19 mouse cellular contexts compared by ENCODE assay signal in genomic region chr4:139963059-139963458, GRCm38 (mm10). TPM values are rescaled to one million over a fixed set of nuclear protein-coding genes. Genes with fewer than 3 reads are reported as not detected.
DNase-seq lines count a peak whose midpoint lies in the region; ATAC-seq lines count a peak whose summit lies in the region.
"Had no signal": no experiment of that assay in that cellular context is flagged by ENCODE, and none has a peak within 500 bp of the region (broad histone marks: within the 10 kb centered on the region; RNA-seq: fewer than 3 reads in every experiment).

No protein-coding gene starts in this region.

- no peak for DNase-seq in midbrain, embryonic 14.5 days
- DNase-seq in kidney, adult 18-20 months, result peak; percentile 64
- peak; percentile 24 to 56 for DNase-seq in kidney, postnatal 4 days
- DNase-seq in T-cell, adult 2 months (ENCODE audit: low spot score), result no peak
- no peak for DNase-seq in heart, postnatal 25 days (ENCODE audit: low spot score)
- DNase-seq: cerebellum, postnatal 10 days; left cerebral cortex, postnatal 4 days; lung, adult 2 months; right cerebral cortex, postnatal 14 days had no signal

- H3K36me3 ChIP-seq in hindbrain, embryonic 15.5 days, result no peaks in the 10 kb centered on the region
- no peaks in the 10 kb centered on the region for H3K36me3 ChIP-seq in hindbrain, embryonic 12.5 days
- H3K36me3 ChIP-seq in midbrain, embryonic 16.5 days (ENCODE audit: control insufficient read depth, insufficient read depth, low read length), result no peaks in the 10 kb centered on the region
- H3K36me3 ChIP-seq in midbrain, embryonic 14.5 days (ENCODE audit: control insufficient read depth, insufficient read depth, low read length), result no peaks in the 10 kb centered on the region
- H3K36me3 ChIP-seq: embryonic facial prominence, embryonic 12.5 days; heart, embryonic 13.5 days; intestine, embryonic 15.5 days; neural tube, embryonic 12.5 days had no signal

- no peaks in the 10 kb centered on the region for H3K9me3 ChIP-seq in hindbrain, embryonic 15.5 days
- H3K9me3 ChIP-seq in hindbrain, embryonic 12.5 days (replicated peaks), result no peaks in the 10 kb centered on the region
- no peaks in the 10 kb centered on the region for H3K9me3 ChIP-seq in midbrain, embryonic 16.5 days (replicated peaks; ENCODE audit: control insufficient read depth, low read length, poor library complexity, severe bottlenecking)
- H3K9me3 ChIP-seq in midbrain, embryonic 14.5 days (ENCODE audit: control insufficient read depth, low read length), result no peaks in the 10 kb centered on the region
- H3K9me3 ChIP-seq: embryonic facial prominence, embryonic 12.5 days; heart, embryonic 13.5 days; intestine, embryonic 15.5 days; neural tube, embryonic 12.5 days had no signal

- WGBS in hindbrain, embryonic 15.5 days, result 63% methylated on average over 8 of the region's 8 CpGs
- WGBS in hindbrain, embryonic 12.5 days, result 63% methylated on average over 8 of the region's 8 CpGs
- WGBS in midbrain, embryonic 16.5 days, result 61% methylated on average over 8 of the region's 8 CpGs
- 67% methylated on average over 8 of the region's 8 CpGs for WGBS in midbrain, embryonic 14.5 days

- intact Hi-C loops in heart, postnatal 25 days (cut with DNase I), result no loop called here

- H3K4me1 ChIP-seq in hindbrain, embryonic 15.5 days (replicated peaks), result peaks cover 28% of the 10 kb centered on the region
- H3K4me1 ChIP-seq in hindbrain, embryonic 12.5 days, result peaks cover 16% of the 10 kb centered on the region
- H3K4me1 ChIP-seq in midbrain, embryonic 16.5 days (ENCODE audit: control insufficient read depth, insufficient read depth, low read length), result peaks cover 6% of the 10 kb centered on the region; the same call in 1 of the 2 replicates
- 0 out of 2 replicates have a peak, but pooled peaks cover 8% of the 10 kb centered on the region for H3K4me1 ChIP-seq in midbrain, embryonic 14.5 days (ENCODE audit: control insufficient read depth, insufficient read depth, low read length)

- ATAC-seq in hindbrain, embryonic 15.5 days (ENCODE audit: low FRiP score, low read depth), result no peak
- ATAC-seq in hindbrain, embryonic 12.5 days (ENCODE audit: low FRiP score), result no peak
- no peak for ATAC-seq in midbrain, embryonic 16.5 days
- ATAC-seq in midbrain, embryonic 14.5 days (ENCODE audit: low FRiP score, low TSS enrichment), result no peak
- ATAC-seq: CD4-positive, CD25-positive, alpha-beta regulatory T cell, adult 4 months; intestine, embryonic 15.5 days; Patski had no signal

- H3K4me3 ChIP-seq in hindbrain, embryonic 15.5 days, result no peak overlapping the region
- H3K4me3 ChIP-seq in hindbrain, embryonic 12.5 days, result no peak overlapping the region
- no peak overlapping the region for H3K4me3 ChIP-seq in midbrain, embryonic 16.5 days (ENCODE audit: low read depth, low read length)
- H3K4me3 ChIP-seq in midbrain, embryonic 14.5 days (replicated peaks; ENCODE audit: low read depth, low read length), result no peak overlapping the region
- H3K4me3 ChIP-seq: embryonic facial prominence, embryonic 12.5 days; heart, embryonic 13.5 days; intestine, embryonic 15.5 days; neural tube, embryonic 12.5 days had no signal

- no peaks in the 10 kb centered on the region for H3K27me3 ChIP-seq in hindbrain, embryonic 15.5 days
- H3K27me3 ChIP-seq in hindbrain, embryonic 12.5 days, result 0 out of 2 replicates have a peak, but pooled peaks cover 12% of the 10 kb centered on the region
- 0 out of 2 replicates have a peak, but pooled peaks cover 2% of the 10 kb centered on the region for H3K27me3 ChIP-seq in midbrain, embryonic 16.5 days (ENCODE audit: control insufficient read depth, insufficient read depth, low read depth, low read length)
- no peaks in the 10 kb centered on the region for H3K27me3 ChIP-seq in midbrain, embryonic 14.5 days (ENCODE audit: control insufficient read depth, insufficient read depth, low read length)
- H3K27me3 ChIP-seq: intestine, embryonic 15.5 days; neural tube, embryonic 12.5 days; Patski had no signal

- peak overlapping the region; percentile 5; the same call in 1 of the 2 replicates for H3K27ac ChIP-seq in hindbrain, embryonic 15.5 days (replicated peaks)
- no peak overlapping the region for H3K27ac ChIP-seq in hindbrain, embryonic 12.5 days
- H3K27ac ChIP-seq in midbrain, embryonic 16.5 days (ENCODE audit: low read length), result no peak overlapping the region
- no peak overlapping the region for H3K27ac ChIP-seq in midbrain, embryonic 14.5 days (replicated peaks; ENCODE audit: low read depth, low read length)
- H3K27ac ChIP-seq: embryonic facial prominence, embryonic 12.5 days; heart, embryonic 13.5 days; intestine, embryonic 15.5 days; neural tube, embryonic 12.5 days had no signal

- H3K4me2 ChIP-seq in hindbrain, embryonic 15.5 days, result no peak overlapping the region
- no peak overlapping the region for H3K4me2 ChIP-seq in hindbrain, embryonic 12.5 days (replicated peaks)
- no peak overlapping the region for H3K4me2 ChIP-seq in midbrain, embryonic 16.5 days (ENCODE audit: low read length)
- H3K4me2 ChIP-seq in midbrain, embryonic 14.5 days (ENCODE audit: low read length), result no peak overlapping the region
- H3K4me2 ChIP-seq: embryonic facial prominence, embryonic 12.5 days; heart, embryonic 13.5 days; intestine, embryonic 15.5 days; neural tube, embryonic 12.5 days had no signal

- H3K9ac ChIP-seq in hindbrain, embryonic 15.5 days, result no peak overlapping the region
- H3K9ac ChIP-seq in hindbrain, embryonic 12.5 days, result no peak overlapping the region
- 0 out of 2 replicates have a peak overlapping the region, but pooled peaks have one; percentile 30 for H3K9ac ChIP-seq in midbrain, embryonic 16.5 days (ENCODE audit: low read depth, low read length)
- H3K9ac ChIP-seq in midbrain, embryonic 14.5 days (replicated peaks; ENCODE audit: low read length), result no peak overlapping the region
- H3K9ac ChIP-seq: embryonic facial prominence, embryonic 12.5 days; heart, embryonic 13.5 days; intestine, embryonic 15.5 days; neural tube, embryonic 12.5 days had no signal

RNA-seq across cellular contexts. Expression of gene Klhdc7a, which starts 4.8 kb away (rescaled TPM):
- polyA plus RNA-seq in hindbrain, embryonic 15.5 days (2015; fragmentation: Nextera tagmentation; extraction: Ambion mirVana), result 0.56 and 0.73 TPM in 2 replicates
- polyA plus RNA-seq in hindbrain, embryonic 12.5 days (2016; fragmentation: Nextera tagmentation; extraction: Ambion mirVana), result 0.38 and 0.59 TPM in 2 replicates
- polyA plus RNA-seq in midbrain, embryonic 16.5 days (2015; fragmentation: Nextera tagmentation; extraction: Ambion mirVana), result 0.34 and 0.39 TPM in 2 replicates
- 0.32 TPM in 1 of 2 replicates, not detected in the other for polyA plus RNA-seq in midbrain, embryonic 14.5 days (2014; fragmentation: Nextera tagmentation; extraction: Ambion mirVana)
- total RNA-seq in heart, postnatal 25 days (2021), result 1 to 10 TPM in 1 of 2 experiments, under 1 TPM in 1; 0.99 to 1.9 TPM
- total RNA-seq: megakaryocyte, adult 5-6 weeks had no signal
- polyA plus RNA-seq: neural tube, embryonic 12.5 days had no signal

Comparison
In these comparisons a context has a peak if more than half of its experiments do, and no peak if none do; other contexts are left out.
1. DNase-seq: peak in kidney, adult 18-20 months (single experiment) and kidney, postnatal 4 days (2 of 2); none in midbrain, embryonic 14.5 days (single experiment), T-cell, adult 2 months (single experiment) and heart, postnatal 25 days (single experiment).